Mouse (Mus musculus) myocyte (in vitro differentiated cells): Measurements from ENCODE around the gene 0610040J01Rik. TPM values are rescaled to one million over a fixed set of nuclear protein-coding genes. Genes with fewer than 3 reads are reported as not detected.

Experiments
- H3K27me3 ChIP-seq: one replicate; pipeline ENCODE4 v1.6.1; 2011; ENCODE audit not compliant: control insufficient read depth, insufficient read depth, insufficient read length
- H3K36me3 ChIP-seq: one replicate; pipeline ENCODE4 v1.6.1; 2011; ENCODE audit not compliant: control insufficient read depth, insufficient read depth
- H3K4me2 ChIP-seq: one replicate; pipeline ENCODE4 v1.6.1; 2011; ENCODE audit warnings: low read depth, control low read depth
- H3K4me3 ChIP-seq: one replicate; pipeline ENCODE4 v1.5.1; 2011; ENCODE audit warnings: mild to moderate bottlenecking, control low read depth, moderate library complexity
- H3K79me2 ChIP-seq: one replicate; pipeline ENCODE4 v1.6.1; 2011; ENCODE audit not compliant: control insufficient read depth, insufficient read depth
- H3ac ChIP-seq: one replicate; pipeline ENCODE4 v1.6.1; 2011; ENCODE audit not compliant: control insufficient read depth, insufficient read length
- CEBPB ChIP-seq: IDR thresholded peaks from 2 replicates; pipeline ENCODE4 v1.6.1; 2011; ENCODE audit warnings: mild to moderate bottlenecking, moderate library complexity; ENCODE audit not compliant: poor library complexity, insufficient read depth, severe bottlenecking
- E2F4 ChIP-seq: IDR thresholded peaks from one replicate; pipeline ENCODE4 v1.6.1; 2011; ENCODE audit warnings: mild to moderate bottlenecking, control low read depth, moderate library complexity; ENCODE audit not compliant: insufficient read depth
- MAX ChIP-seq: IDR thresholded peaks from one replicate; pipeline ENCODE4 v1.6.1; 2011; ENCODE audit warnings: low read depth, mild to moderate bottlenecking, control low read depth
- MYOD1 ChIP-seq, 3 experiments: IDR thresholded peaks; one replicate each; pipeline ENCODE4 v1.6.1; 2011; ENCODE audit warnings: control low read depth in 2 of 3, low read depth in 2 of 3, mild to moderate bottlenecking in 2 of 3, moderate library complexity in 1 of 3; ENCODE audit not compliant: insufficient read length in 2 of 3, control insufficient read depth in 1 of 3
- MYOG ChIP-seq, 3 experiments: IDR thresholded peaks; one replicate each; pipeline ENCODE4 v1.6.1; 2011; ENCODE audit warnings: control low read depth in 2 of 3, low read depth in 2 of 3, mild to moderate bottlenecking in 2 of 3; ENCODE audit not compliant: insufficient read length in 2 of 3, control insufficient read depth in 1 of 3, insufficient read depth in 1 of 3
- POLR2A ChIP-seq: IDR thresholded peaks from one replicate; pipeline ENCODE4 v1.6.1; 2011; ENCODE audit warnings: low read depth, mild to moderate bottlenecking, control low read depth, moderate library complexity; ENCODE audit not compliant: insufficient read length
- POLR2AphosphoS2 ChIP-seq: IDR thresholded peaks from one replicate; pipeline ENCODE4 v1.6.1; 2011; ENCODE audit warnings: low read depth, control low read depth; ENCODE audit not compliant: insufficient read length
- REST ChIP-seq: IDR thresholded peaks from one replicate; pipeline ENCODE4 v1.6.1; 2011; ENCODE audit warnings: mild to moderate bottlenecking, control low read depth, moderate library complexity; ENCODE audit not compliant: insufficient read depth, insufficient read length
- SRF ChIP-seq: IDR thresholded peaks from one replicate; pipeline ENCODE4 v1.6.1; 2011; ENCODE audit warnings: low read depth; ENCODE audit not compliant: control insufficient read depth, insufficient read length
- TCF12 ChIP-seq: IDR thresholded peaks from one replicate; pipeline ENCODE4 v1.6.1; 2011; ENCODE audit warnings: mild to moderate bottlenecking, control low read depth; ENCODE audit not compliant: poor library complexity, insufficient read depth, severe bottlenecking
- TCF3 ChIP-seq: IDR thresholded peaks from one replicate; pipeline ENCODE4 v1.6.1; 2011; ENCODE audit warnings: low read depth, control low read depth; ENCODE audit not compliant: insufficient read length
- USF1 ChIP-seq: IDR thresholded peaks from one replicate; pipeline ENCODE4 v1.6.1; 2011; ENCODE audit warnings: low read depth, mild to moderate bottlenecking, control low read depth, moderate library complexity
- polyA plus RNA-seq: library from polyadenylated mRNA; unstranded; fragments of >200 nt; fragmentation: generic; extraction: Trizol; gene quantifications from one replicate; pipeline ENCODE4 v1.2.1, GENCODE M21; 2012; ENCODE audit warnings: missing spikeins

0610040J01Rik gene
- polyA plus RNA-seq, 1 experiment, result not detected

DNA sequence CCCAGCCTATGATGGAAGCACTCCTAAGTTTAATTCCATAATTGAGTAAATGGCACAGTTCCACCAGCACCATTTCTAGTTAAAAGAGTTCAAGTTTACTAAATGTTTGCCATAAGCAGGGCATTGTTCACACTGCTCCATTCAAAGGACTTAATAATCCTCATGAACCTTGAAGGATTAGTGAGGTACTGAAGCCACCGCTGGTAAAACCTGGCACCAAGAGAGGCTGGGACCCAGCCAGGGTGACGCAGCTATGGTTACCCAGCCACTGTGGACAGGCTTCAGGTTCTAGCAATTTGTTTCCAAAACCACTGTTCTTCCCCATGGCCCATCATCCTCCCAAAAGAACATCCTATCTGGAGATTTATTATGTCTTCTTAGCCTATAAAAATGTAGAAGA is 39.2 kb upstream of the 0610040J01Rik start:
- no peaks in the 10 kb centered on the region for H3K79me2 ChIP-seq
- H3K4me2 ChIP-seq, result no peak overlapping the region
- peaks cover 7% of the 10 kb centered on the region for H3K27me3 ChIP-seq
- H3ac ChIP-seq, result no peak overlapping the region
- TF ChIP-seq POLR2AphosphoS2 (no peak), TCF12 (no peak), POLR2A (no peak), E2F4 (no peak), TCF3 (no peak), USF1 (no peak), REST (no peak), SRF (no peak), MAX (no peak), MYOD1 (IDR thresholded peaks at IDR 0.05; ENCODE audit: control insufficient read depth in 1 of 3, insufficient read length in 2 of 3, low read depth in 2 of 3) (no peak), MYOG (IDR thresholded peaks at IDR 0.05; ENCODE audit: control insufficient read depth in 1 of 3, insufficient read depth in 1 of 3, insufficient read length in 2 of 3, low read depth in 2 of 3) (no peak), CEBPB (no peak)
- no peak overlapping the region for H3K4me3 ChIP-seq
- no peaks in the 10 kb centered on the region for H3K36me3 ChIP-seq

DNA sequence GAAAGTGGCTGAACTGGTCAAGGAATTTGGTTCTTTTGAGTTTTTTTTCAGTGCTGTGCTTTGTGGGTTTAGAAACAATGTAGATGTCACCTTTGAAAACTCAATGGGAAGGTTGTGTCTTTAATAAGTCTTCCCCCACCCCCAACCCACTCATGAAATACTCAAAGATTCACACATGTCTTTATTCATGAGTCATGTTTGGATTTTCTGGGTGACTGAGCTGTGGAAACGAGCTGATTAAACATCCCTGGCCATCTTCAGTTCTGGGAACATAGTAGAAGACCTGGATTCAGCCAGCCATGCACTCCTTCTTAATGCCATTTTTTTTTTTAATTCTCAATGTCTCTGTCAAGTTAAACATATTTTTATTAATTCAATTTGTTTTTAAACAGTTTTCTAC is 38.6 kb upstream of the 0610040J01Rik start:
- Histone ChIP-seq H3ac (no peak overlapping the region), H3K36me3 (no peaks in the 10 kb centered on the region), H3K4me3 (no peak overlapping the region), H3K79me2 (no peaks in the 10 kb centered on the region), H3K4me2 (no peak overlapping the region), H3K27me3 (peaks cover under 1% of the 10 kb centered on the region)
- no peak for TF ChIP-seq MYOD1 (IDR thresholded peaks at IDR 0.05; ENCODE audit: control insufficient read depth in 1 of 3, insufficient read length in 2 of 3, low read depth in 2 of 3)
- TF ChIP-seq POLR2A, result no peak
- TF ChIP-seq E2F4, result no peak
- no peak for TF ChIP-seq REST
- no peak for TF ChIP-seq CEBPB
- no peak for TF ChIP-seq POLR2AphosphoS2
- no peak for TF ChIP-seq MYOG (IDR thresholded peaks at IDR 0.05; ENCODE audit: control insufficient read depth in 1 of 3, insufficient read depth in 1 of 3, insufficient read length in 2 of 3, low read depth in 2 of 3)
- no peak for TF ChIP-seq TCF3

DNA sequence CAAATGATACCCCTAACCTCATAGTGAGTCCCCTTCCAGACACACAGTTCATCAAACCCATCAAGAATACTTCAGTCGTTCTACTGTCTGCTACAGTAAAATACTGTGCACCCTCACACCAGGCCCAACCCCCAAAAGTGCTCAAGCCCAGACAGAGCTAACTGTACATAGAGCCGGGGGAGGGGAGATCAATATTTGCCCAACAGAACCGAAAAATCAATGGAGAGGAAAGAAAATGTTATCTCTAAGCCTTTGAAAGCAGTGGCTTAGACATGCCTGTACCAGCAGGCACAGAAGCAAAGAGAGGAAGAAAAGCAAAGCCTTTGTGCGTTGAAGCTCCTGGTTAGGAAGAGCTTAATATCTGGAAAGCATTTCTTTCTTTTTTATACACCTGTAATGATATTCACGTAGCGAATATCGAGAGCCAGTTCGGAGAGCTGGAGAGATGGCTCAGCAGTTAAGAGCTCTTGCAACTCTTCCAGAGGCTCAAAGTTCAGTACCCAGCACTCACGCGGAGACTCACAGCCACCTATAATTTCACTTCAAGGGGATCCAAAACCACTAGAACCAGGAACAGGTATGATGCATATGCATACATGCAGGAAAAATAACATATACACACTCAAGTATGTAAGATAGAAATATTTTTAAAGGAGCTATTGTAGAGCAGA is 23.9 kb upstream of the 0610040J01Rik start:
- no peaks in the 10 kb centered on the region for H3K79me2 ChIP-seq
- H3ac ChIP-seq, result no peak overlapping the region
- H3K4me3 ChIP-seq, result no peak overlapping the region
- no peak overlapping the region for H3K4me2 ChIP-seq
- H3K27me3 ChIP-seq, result no peaks in the 10 kb centered on the region
- H3K36me3 ChIP-seq, result no peaks in the 10 kb centered on the region
- no peak for TF ChIP-seq SRF
- TF ChIP-seq MAX, result no peak
- no peak for TF ChIP-seq REST
- no peak for TF ChIP-seq POLR2AphosphoS2
- no peak for TF ChIP-seq MYOD1 (IDR thresholded peaks at IDR 0.05; ENCODE audit: control insufficient read depth in 1 of 3, insufficient read length in 2 of 3, low read depth in 2 of 3)
- TF ChIP-seq TCF3, result no peak
- TF ChIP-seq POLR2A, result no peak
- TF ChIP-seq CEBPB, result no peak
- no peak for TF ChIP-seq MYOG (IDR thresholded peaks at IDR 0.05; ENCODE audit: control insufficient read depth in 1 of 3, insufficient read depth in 1 of 3, insufficient read length in 2 of 3, low read depth in 2 of 3)
- TF ChIP-seq USF1, result no peak

DNA sequence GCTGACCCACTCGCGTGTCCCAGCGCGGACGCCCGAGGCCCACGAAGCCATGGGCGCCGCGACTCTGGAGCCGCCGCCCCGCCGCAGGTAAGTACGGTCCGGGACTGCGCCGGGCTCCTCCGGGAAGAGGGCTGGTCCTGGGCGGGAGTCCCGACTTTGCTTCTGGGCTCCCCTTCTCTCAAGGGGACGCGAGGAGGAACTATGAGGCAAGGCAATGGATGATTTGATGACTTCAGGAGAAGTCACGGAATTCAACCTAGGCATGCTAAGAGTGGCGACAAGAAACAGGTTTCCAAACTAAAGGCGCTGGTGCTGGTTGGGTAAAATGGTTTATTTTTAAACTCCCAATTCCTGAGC is 324 bp downstream of the 0610040J01Rik start:
- no peaks in the 10 kb centered on the region for H3K36me3 ChIP-seq
- H3K4me3 ChIP-seq, result no peak overlapping the region
- TF ChIP-seq POLR2A (no peak), USF1 (no peak), TCF3 (no peak), E2F4 (no peak), SRF (no peak)
- H3ac ChIP-seq, result no peak overlapping the region
- peaks cover 6% of the 10 kb centered on the region for H3K27me3 ChIP-seq
- H3K4me2 ChIP-seq, result no peak overlapping the region
- no peaks in the 10 kb centered on the region for H3K79me2 ChIP-seq

GRCm38 (mm10) chr5:63816643-63817042 is 4.5 kb downstream of the 0610040J01Rik start:
- H3ac ChIP-seq, result no peak overlapping the region
- H3K4me3 ChIP-seq, result no peak overlapping the region
- H3K4me2 ChIP-seq, result no peak overlapping the region
- TF ChIP-seq MYOD1 (IDR thresholded peaks at IDR 0.05; ENCODE audit: control insufficient read depth in 1 of 3, insufficient read length in 2 of 3, low read depth in 2 of 3) (no peak), TCF12 (no peak), TCF3 (no peak)
- H3K79me2 ChIP-seq, result no peaks in the 10 kb centered on the region
- no peaks in the 10 kb centered on the region for H3K36me3 ChIP-seq
- peaks cover 6% of the 10 kb centered on the region for H3K27me3 ChIP-seq
